Mouse (Mus musculus) bone marrow macrophage, adult 2 months (primary cell): ENCODE data around the gene Olfr1265. TPM values are rescaled to one million over a fixed set of nuclear protein-coding genes. Genes with fewer than 3 reads are reported as not detected.

Source experiments
- H3K27ac ChIP-seq: 2 replicates; pipeline ENCODE4 v1.5.1; 2012; ENCODE audit warnings: low read depth, low read length; ENCODE audit not compliant: insufficient read depth
- H3K4me1 ChIP-seq: 2 replicates; pipeline ENCODE4 v1.6.1; 2012; ENCODE audit warnings: low read length; ENCODE audit not compliant: control insufficient read depth, insufficient read depth
- H3K4me3 ChIP-seq: 2 replicates; pipeline ENCODE4 v1.5.1; 2012; ENCODE audit warnings: mild to moderate bottlenecking, low read length, moderate library complexity; ENCODE audit not compliant: insufficient read depth
- CTCF ChIP-seq: IDR thresholded peaks from 2 replicates; pipeline ENCODE4 v1.5.1; 2012; ENCODE audit warnings: low read depth, mild to moderate bottlenecking, low read length, moderate library complexity
- POLR2A ChIP-seq: IDR thresholded peaks from 2 replicates; pipeline ENCODE4 v1.6.1; 2012; ENCODE audit warnings: mild to moderate bottlenecking, low read depth, low read length, borderline replicate concordance
- polyA plus RNA-seq: library from polyadenylated mRNA; stranded (reverse); fragments of >200 nt; gene quantifications from 2 replicates; pipeline ENCODE4 v1.2.4, GENCODE M21; 2012; ENCODE audit not compliant: missing spikeins, insufficient read depth, insufficient read length

Gene Olfr1265
- not detected in 2 replicates for polyA plus RNA-seq

GRCm38 (mm10) chr2:90035037-90035436 is at the start of gene Olfr1265:
Gene Olfr1265 (plus strand): TSS chr2:90035337.
- TF ChIP-seq POLR2A, result no peak
- no peak for TF ChIP-seq CTCF
- H3K4me1 ChIP-seq, result no peaks in the 10 kb centered on the region
- H3K4me3 ChIP-seq, result no peak within 1 kb of the TSS
- H3K27ac ChIP-seq, result no peak within 1 kb of the TSS

GRCm38 (mm10) chr2:89990921-89991320 is 44.2 kb upstream of the Olfr1265 start, which contains the start of gene Olfr1261:
Gene Olfr1261 (plus strand): TSS chr2:89991221.
- Histone ChIP-seq H3K4me3 (no peak within 1 kb of the TSS), H3K4me1 (no peaks in the 10 kb centered on the region), H3K27ac (no peak within 1 kb of the TSS)
- no peak for TF ChIP-seq POLR2A
- TF ChIP-seq CTCF, result no peak

GRCm38 (mm10) chr2:89999845-90000244 is 35.3 kb upstream of the Olfr1265 start, which contains the start of gene Olfr1262:
Gene Olfr1262 (plus strand): TSS chr2:90000145.
- Histone ChIP-seq H3K4me3 (no peak within 1 kb of the TSS), H3K4me1 (no peaks in the 10 kb centered on the region), H3K27ac (no peak within 1 kb of the TSS)
- TF ChIP-seq POLR2A, result no peak
- no peak for TF ChIP-seq CTCF

GRCm38 (mm10) chr2:90011831-90012230 is 23.3 kb upstream of the Olfr1265 start, which contains the start of gene Olfr1263:
Gene Olfr1263 (plus strand): TSS chr2:90012131.
- no peak within 1 kb of the TSS for H3K27ac ChIP-seq
- no peak for TF ChIP-seq CTCF
- no peak for TF ChIP-seq POLR2A
- no peak within 1 kb of the TSS for H3K4me3 ChIP-seq
- no peaks in the 10 kb centered on the region for H3K4me1 ChIP-seq

- Histone ChIP-seq H3K4me1 (no peaks in the 10 kb centered on the region), H3K4me3 (no peak within 1 kb of the TSS)
- TF ChIP-seq CTCF (no peak), POLR2A (no peak)
Observed at GRCm38 (mm10) chr2:90025477-90025876, 9.7 kb upstream of the Olfr1265 start, which contains the start of gene Olfr1264. Gene Olfr1264 (minus strand): TSS chr2:90025577.

GRCm38 (mm10) chr2:90063494-90063893 is 28.4 kb downstream of the Olfr1265 start, which contains the start of gene Olfr140:
Gene Olfr140 (minus strand): TSS chr2:90063594.
- Histone ChIP-seq H3K4me1 (no peaks in the 10 kb centered on the region), H3K4me3 (no peak within 1 kb of the TSS), H3K27ac (no peak within 1 kb of the TSS)
- TF ChIP-seq POLR2A (no peak), CTCF (no peak)

More at GRCm38 (mm10) chr2:90025477-90025876, 9.7 kb upstream of the Olfr1265 start, which contains the start of gene Olfr1264:
- no peak within 1 kb of the TSS for H3K27ac ChIP-seq

- no peaks in the 10 kb centered on the region for H3K4me1 ChIP-seq
- no peak for TF ChIP-seq CTCF
- no peak for TF ChIP-seq POLR2A
- no peak overlapping the region for H3K4me3 ChIP-seq
- no peak overlapping the region for H3K27ac ChIP-seq
Observed at GRCm38 (mm10) chr2:90070065-90070464, 34.9 kb downstream of the Olfr1265 start.

Other genes starting within 250 kb of the Olfr1265 start
- 0.25 TPM in 1 of 2 replicates, not detected in the other for gene Olfr1254, start 241.7 kb upstream of the Olfr1265 start, polyA plus RNA-seq
- gene Olfr1255, start 223.3 kb upstream of the Olfr1265 start, polyA plus RNA-seq, result not detected in 2 replicates
- not detected in 2 replicates for gene Olfr1256, start 193.8 kb upstream of the Olfr1265 start, polyA plus RNA-seq
- gene Olfr48, start 187.1 kb upstream of the Olfr1265 start, polyA plus RNA-seq, result not detected in 2 replicates
- not detected in 2 replicates for gene Olfr1257, start 156.9 kb upstream of the Olfr1265 start, polyA plus RNA-seq
- gene Olfr1258, start 108.0 kb upstream of the Olfr1265 start, polyA plus RNA-seq, result not detected in 2 replicates
- not detected in 2 replicates for gene Olfr1259, start 86.7 kb upstream of the Olfr1265 start, polyA plus RNA-seq
- not detected in 2 replicates for gene Olfr1260, start 61.0 kb upstream of the Olfr1265 start, polyA plus RNA-seq
- not detected in 2 replicates for gene Olfr1261, start 44.1 kb upstream of the Olfr1265 start, polyA plus RNA-seq
- gene Olfr1262, start 35.2 kb upstream of the Olfr1265 start, polyA plus RNA-seq, result not detected in 2 replicates
- gene Olfr1263, start 23.2 kb upstream of the Olfr1265 start, polyA plus RNA-seq, result not detected in 2 replicates
- not detected in 2 replicates for gene Olfr1264, start 9.8 kb upstream of the Olfr1265 start, polyA plus RNA-seq
- gene Olfr140, start 28.3 kb downstream of the Olfr1265 start, polyA plus RNA-seq, result not detected in 2 replicates
- gene Olfr1269, start 86.1 kb downstream of the Olfr1265 start, polyA plus RNA-seq, result not detected in 2 replicates
- not detected in 2 replicates for gene Olfr32, start 107.0 kb downstream of the Olfr1265 start, polyA plus RNA-seq
- gene Olfr1270, start 117.8 kb downstream of the Olfr1265 start, polyA plus RNA-seq, result not detected in 2 replicates
- not detected in 2 replicates for gene Olfr1506, start 189.2 kb downstream of the Olfr1265 start, polyA plus RNA-seq
- gene Olfr142, start 222.3 kb downstream of the Olfr1265 start, polyA plus RNA-seq, result not detected in 2 replicates
- 0.12 TPM in 1 of 2 replicates, not detected in the other for gene Olfr1271, start 235.7 kb downstream of the Olfr1265 start, polyA plus RNA-seq